Mouse (Mus musculus): Measurements from ENCODE around the gene Ndufc1.
"Not testable (repeated sequence)": the region's sequence is repeated elsewhere in the genome, so short reads cannot be mapped to it uniquely, and the experiment has no call there.

Gene Ndufc1

DNA sequence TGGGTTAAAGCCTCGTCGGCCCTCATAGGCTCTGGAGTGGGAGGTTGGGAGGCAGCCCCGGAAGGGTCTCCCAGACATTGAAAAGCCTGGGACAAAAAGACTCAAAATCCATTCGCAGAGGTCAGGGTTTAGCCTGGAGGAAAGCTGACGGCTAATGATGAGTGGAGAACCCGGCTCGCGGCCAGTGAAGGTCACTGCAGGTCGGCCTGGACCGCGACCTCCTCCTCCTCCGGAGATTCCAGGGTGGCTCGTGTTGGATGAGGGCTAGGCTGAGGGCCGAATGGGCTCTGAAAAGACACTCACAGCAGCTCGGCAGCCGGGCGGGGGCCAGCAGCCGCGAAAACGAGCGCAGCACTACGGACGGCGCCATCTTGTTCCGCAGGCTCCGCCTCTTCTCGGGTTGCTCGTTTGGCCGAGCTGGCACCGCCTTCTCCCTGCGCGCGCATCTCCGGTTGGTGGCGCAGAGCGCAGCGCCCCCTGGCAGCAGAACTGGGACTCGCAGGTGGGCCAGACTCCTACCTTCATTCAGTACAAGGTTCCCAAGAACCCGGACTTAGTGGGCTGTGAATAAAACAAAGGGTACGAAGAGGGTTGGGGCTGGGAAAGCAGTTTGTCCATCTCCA is at the start of gene Ndufc1:
Ndufc1 (minus strand) TSS at position 428 of the 623 bp plus-strand sequence.
- peak; percentile 76 for DNase-seq (ENCODE audit: low read depth, low spot score)

DNA sequence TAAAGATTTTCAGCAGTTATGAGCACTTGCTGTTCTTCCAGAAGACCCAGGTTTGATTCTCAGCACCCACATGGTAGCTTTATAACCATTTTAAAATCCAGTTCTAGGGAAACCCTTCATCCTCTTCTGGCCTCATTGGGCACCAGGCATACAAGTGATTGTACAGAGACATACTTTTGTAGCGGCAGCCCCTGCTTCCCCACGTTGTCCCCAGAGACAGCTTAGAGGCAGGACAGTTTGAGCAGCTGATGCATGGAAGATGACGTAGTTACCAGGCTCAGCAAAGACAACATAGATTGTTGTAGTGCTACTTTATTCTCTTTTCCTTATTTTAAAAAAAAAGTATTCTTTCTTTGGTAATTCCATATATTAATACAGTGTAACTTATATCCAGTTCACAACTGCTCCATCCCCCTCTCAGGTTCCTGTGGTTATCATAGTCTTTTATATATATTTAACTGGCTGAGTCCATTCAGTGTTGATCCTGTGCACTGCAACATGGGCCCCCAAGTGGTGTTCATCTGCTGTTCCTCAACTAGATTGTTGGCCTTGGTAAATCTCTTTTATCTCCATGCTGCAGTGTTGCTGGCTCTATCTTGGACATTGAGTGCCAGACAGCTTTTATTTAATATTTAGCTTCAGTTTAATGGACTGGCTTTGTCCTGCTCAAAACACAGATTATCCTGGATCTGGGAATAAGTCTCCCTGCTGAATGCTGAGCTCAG is 26.2 kb upstream of the Ndufc1 start:
- no peak for DNase-seq (ENCODE audit: low read depth, low spot score)

DNA sequence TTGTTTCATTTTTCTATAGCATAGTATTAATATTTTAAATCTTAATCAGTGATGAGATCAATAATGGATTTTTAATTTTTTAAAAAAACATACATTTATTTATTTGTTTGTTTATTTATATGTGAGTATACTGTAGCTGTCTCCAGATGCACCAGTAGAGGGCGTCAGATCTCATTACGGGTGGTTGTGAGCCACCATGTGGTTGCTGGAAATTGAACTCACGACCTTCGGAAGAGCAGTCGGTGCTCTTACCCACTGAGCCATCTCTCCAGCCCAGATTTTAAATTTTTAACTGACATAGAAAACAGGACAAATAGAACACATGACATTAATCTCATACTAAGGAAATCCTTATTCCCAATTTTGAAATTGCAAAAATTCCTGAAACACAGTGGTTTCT is 25.6 kb upstream of the Ndufc1 start:
- DNase-seq (ENCODE audit: low read depth, low spot score): not testable (repeated sequence)

- no peak for DNase-seq (ENCODE audit: low read depth, low spot score)
Measured at GRCm38 (mm10) chr3:51425394-51425793, 16.6 kb upstream of the Ndufc1 start.

DNA sequence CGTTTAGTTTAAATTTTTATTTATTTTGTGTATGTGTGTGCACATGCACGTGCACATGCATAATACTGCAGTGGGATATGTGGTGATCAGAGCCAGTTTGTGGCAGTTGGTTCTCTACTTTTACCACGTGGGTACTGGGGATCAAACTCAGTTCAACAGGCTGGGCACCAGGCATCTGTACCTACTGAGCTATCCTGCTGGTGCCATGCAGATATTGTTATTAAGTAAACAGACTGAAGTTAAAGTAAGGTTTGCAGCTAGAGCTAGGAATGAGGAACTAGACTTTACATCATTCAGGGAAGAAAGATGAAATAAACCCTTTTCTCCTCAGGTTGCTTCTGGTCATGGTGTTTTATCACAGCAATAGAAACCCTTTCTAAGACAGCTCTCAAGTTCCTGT is 13.1 kb upstream of the Ndufc1 start:
- DNase-seq (ENCODE audit: low read depth, low spot score): no peak

DNA sequence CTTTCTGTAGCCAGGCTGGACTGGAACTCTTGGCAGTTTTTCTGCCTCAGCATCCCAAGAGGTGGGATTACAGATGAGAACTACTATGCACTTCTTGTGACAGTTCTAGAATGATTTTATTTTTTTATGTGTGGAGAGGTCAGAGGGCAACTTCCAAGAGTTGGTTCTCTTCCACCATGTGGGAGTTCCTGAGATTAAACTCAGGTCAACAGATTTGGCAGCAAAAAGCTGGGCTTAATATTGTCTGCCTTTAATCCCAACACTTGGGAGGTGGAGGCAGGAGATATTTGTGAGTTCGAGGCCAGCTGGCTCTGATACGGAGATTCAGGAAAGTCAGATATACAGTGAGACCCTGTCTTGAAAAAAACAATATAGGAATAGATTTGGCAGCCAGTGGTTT is 9.2 kb upstream of the Ndufc1 start:
- no peak for DNase-seq (ENCODE audit: low read depth, low spot score)

GRCm38 (mm10) chr3:51417485-51417884 is 8.7 kb upstream of the Ndufc1 start:
- DNase-seq (ENCODE audit: low read depth, low spot score): no peak

- no peak for DNase-seq (ENCODE audit: low read depth, low spot score)
Measured at GRCm38 (mm10) chr3:51417135-51417458, 8.3 kb upstream of the Ndufc1 start.

- no peak for DNase-seq (ENCODE audit: low read depth, low spot score)
Measured at GRCm38 (mm10) chr3:51416364-51417134, 7.8 kb upstream of the Ndufc1 start.

DNA sequence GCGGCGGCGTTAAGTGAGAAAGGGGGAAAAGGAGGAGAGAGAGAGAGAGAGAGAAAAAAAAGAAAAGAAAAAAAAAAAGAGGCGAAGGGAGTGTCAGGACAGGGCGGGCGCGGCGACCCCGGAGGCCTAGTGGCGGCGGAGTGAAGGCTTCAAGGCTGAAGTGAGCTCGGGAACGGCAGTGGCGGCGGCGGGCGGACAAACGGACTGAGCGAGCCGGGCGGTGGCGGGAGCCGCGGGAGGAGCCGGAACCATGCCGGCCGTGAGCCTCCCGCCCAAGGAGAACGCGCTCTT is 7.2 kb upstream of the Ndufc1 start:
- no peak for DNase-seq (ENCODE audit: low read depth, low spot score)

- peak; percentile 92 for DNase-seq (ENCODE audit: low read depth, low spot score)
Measured at GRCm38 (mm10) chr3:51415098-51416072, 6.6 kb upstream of the Ndufc1 start, which contains the start of gene Naa15. Naa15 (plus strand) TSS chr3:51415148.

DNA sequence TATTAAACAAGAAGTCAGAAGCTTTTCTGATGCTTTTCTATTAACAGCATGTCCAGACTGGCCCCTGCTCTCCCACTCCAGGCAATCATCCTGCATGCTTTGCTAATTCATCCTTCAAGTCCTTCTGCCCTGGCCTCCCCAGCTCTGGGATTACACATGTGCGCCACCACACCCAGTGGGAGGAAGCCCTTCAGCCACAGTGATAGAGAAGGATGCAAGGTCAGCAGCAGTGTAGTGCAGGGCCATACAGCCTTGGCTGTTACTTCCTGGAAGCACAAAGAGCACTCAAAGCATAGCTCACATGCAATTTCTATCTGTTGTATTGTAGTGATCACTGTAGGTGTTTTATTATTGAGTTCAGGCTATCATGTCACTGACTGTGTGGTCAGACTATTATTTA is 4.5 kb upstream of the Ndufc1 start:
- no peak for DNase-seq (ENCODE audit: low read depth, low spot score)

DNA sequence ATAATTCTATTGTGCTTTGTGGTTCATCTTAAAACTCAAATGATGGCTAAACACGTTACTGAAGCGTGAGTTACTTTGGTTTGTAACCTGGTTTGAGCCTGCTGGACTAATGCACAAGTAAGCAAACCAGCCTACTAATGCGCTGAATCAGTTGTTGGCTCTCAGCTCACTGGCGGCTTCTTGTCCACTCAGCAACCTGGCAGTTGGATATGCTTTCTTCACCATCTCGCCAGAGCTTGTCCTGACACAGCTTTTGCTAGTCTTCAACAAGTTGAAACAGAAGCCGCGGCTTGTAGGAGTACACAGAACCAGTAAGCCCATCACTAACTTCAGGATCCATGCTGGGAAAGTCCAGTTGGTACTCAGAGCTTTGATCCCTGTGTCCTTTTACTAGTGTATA is 3.7 kb upstream of the Ndufc1 start:
- DNase-seq (ENCODE audit: low read depth, low spot score): no peak

DNA sequence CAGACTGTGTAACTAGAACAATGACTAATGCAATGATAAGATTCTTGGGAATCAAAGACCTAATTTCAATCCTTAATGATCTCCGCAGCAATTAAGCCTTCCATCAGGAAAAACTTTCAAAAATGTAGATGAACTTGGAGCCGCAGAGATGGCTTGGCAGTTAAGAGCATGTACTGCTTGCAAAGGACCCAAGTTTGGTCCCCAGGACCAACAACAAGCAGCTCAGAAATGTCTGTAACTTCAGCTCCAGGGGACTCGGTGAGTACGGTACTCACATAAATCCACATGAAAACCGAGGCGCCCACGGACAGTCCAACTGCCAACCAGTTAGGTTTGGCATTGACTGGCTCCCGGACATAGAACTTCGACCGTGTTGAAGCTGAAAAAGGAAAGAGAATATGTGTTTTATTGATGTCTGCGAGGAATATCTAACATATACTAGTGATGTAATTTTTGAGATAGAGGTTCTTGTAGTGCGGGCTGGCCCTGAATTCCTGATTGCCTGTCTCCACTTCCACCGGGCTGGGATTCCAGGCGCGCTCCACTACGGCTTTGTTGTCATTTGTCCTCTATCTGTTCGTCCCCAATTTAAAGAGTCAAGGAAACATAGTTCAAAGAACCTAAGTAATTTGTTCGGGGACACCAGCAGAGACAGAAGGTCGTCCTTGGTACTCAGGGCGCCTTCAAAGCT is 773 bp downstream of the Ndufc1 start:
- no peak for DNase-seq (ENCODE audit: low read depth, low spot score)

DNA sequence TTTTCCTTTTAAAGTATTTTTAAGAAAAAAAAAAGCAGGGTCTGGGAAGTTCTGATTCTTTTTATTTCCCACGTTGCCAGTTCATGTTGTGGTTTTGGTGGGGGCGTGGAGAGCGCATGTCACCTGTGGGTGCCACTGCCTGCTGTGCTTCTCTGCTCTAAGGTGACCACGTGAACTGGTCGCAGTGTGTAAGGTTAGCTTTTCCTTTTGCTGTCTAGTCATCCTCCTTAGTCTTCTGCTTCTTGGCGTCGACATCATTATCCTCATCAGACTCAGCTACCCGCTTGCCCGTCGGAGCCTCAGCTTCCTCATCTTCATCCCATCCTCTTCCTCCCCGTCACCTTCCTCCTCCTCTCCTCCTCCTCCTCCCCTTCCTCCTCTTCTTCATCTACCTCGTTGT is 6.2 kb downstream of the Ndufc1 start:
- DNase-seq (ENCODE audit: low read depth, low spot score): no peak

DNA sequence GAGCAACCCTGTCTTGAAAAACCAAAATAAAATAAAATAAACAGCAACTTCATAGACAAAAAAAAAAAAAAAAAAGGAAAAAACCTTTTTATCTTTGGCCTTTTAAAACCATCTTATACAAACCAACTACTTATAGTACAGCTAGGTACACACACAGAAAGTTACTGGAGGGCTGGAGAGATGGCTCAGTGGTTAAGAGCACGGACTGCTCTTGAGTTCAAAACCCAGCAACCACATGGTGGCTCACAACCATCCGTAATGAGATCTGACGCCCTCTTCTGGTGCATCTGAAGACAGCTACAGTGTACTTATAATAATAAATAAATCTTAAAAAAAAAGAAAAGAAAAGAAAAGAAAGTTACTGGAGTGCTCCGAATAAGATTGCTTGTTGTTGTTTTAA is 6.7 kb downstream of the Ndufc1 start:
- DNase-seq (ENCODE audit: low read depth, low spot score): not testable (repeated sequence)

DNA sequence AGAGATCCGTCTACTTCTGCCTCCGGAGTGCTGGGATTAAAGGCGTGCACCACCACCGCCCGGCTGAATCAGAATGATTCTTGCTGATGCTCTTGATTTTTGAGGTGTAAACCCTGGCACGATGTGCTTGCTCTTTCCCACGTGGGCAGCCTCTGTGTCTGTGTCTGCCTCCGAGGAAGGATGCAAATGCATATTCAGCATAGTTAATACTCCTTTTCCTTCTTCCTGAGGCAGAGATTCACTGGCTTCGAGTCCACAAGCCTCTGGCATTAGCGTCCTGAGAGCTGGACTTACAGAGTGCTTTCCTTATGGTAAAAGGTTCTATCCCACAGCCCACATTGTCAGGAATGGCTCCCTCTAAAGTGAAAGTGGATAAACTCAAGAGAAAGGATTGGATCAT is 8.1 kb downstream of the Ndufc1 start:
- no peak for DNase-seq (ENCODE audit: low read depth, low spot score)

GRCm38 (mm10) chr3:51399531-51399930 is 9.3 kb downstream of the Ndufc1 start:
- no peak for DNase-seq (ENCODE audit: low read depth, low spot score)

DNA sequence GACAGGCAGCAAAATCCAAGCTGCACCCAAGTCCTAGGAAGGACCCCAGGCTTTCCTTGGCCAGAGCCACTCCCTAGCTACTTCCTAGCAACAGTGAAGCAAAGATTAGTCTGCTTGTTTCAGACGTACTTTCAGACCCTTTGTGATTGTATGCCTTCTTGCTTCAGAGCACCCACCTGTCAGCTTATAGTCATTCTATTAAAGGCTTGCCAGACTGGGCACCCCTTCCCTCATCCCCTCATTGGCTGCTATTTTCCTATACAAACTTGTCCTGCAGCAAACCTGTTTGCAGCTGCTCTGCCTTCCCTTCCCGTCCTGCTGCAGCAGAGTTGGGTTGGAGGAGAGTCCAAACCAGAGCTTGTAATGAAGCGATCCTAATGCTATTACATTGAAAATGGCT is 10.1 kb downstream of the Ndufc1 start:
- DNase-seq (ENCODE audit: low read depth, low spot score): no peak

GRCm38 (mm10) chr3:51397700-51398299 is 11.0 kb downstream of the Ndufc1 start:
- DNase-seq (ENCODE audit: low read depth, low spot score): no peak
